Mouse (Mus musculus) embryonic facial prominence, embryonic 11.5 days (tissue): ENCODE measurements around the gene F5. TPM values are rescaled to one million over a fixed set of nuclear protein-coding genes. Genes with fewer than 3 reads are reported as not detected.
A peak's percentile ranks its signal among the peaks of the same experiment; 100 is the strongest.

ENCODE experiments used
- ATAC-seq: fragments of 200-750 bp; cut with Nextera tagmentation; replicated peaks from 2 replicates; pipeline ENCODE4 v1.8.0; 2017; ENCODE audit warnings: low read depth; ENCODE audit not compliant: insufficient number of reproducible peaks, low FRiP score, low TSS enrichment
- DNase-seq: peaks from one replicate; pipeline ENCODE4 v3.0.0-alpha.2; 2015; ENCODE audit warnings: low spot score
- H3K27ac ChIP-seq: fragments of 300-500 bp; sonication (generic); replicated peaks from 2 replicates; pipeline ENCODE4 v1.5.1; 2014; ENCODE audit warnings: mild to moderate bottlenecking, low read depth, low read length, control low read depth
- H3K27me3 ChIP-seq: fragments of 300-500 bp; sonication (generic); 2 replicates; pipeline ENCODE4 v1.6.1; 2014; ENCODE audit warnings: mild to moderate bottlenecking, low read length, moderate library complexity, mixed read lengths; ENCODE audit not compliant: control insufficient read depth, insufficient read depth
- H3K36me3 ChIP-seq: fragments of 300-500 bp; sonication (generic); replicated peaks from 2 replicates; pipeline ENCODE4 v1.6.1; 2014; ENCODE audit warnings: low read depth, mild to moderate bottlenecking, low read length, moderate library complexity, mixed read lengths; ENCODE audit not compliant: control insufficient read depth, insufficient read depth
- H3K4me1 ChIP-seq: fragments of 300-500 bp; sonication (generic); 2 replicates; pipeline ENCODE4 v1.6.1; 2014; ENCODE audit warnings: low read length, mixed read lengths; ENCODE audit not compliant: control insufficient read depth, insufficient read depth
- H3K4me2 ChIP-seq: fragments of 300-500 bp; sonication (generic); 2 replicates; pipeline ENCODE4 v1.6.1; 2014; ENCODE audit warnings: low read depth, mild to moderate bottlenecking, control low read depth, low read length, moderate library complexity
- H3K4me3 ChIP-seq: fragments of 300-500 bp; sonication (generic); 2 replicates; pipeline ENCODE4 v1.5.1; 2014; ENCODE audit warnings: low read depth, low read length, control low read depth
- H3K9ac ChIP-seq: fragments of 300-500 bp; sonication (generic); replicated peaks from 2 replicates; pipeline ENCODE4 v1.6.1; 2014; ENCODE audit warnings: mild to moderate bottlenecking, control low read depth, low read length
- H3K9me3 ChIP-seq: fragments of 300-500 bp; sonication (generic); replicated peaks from 2 replicates; pipeline ENCODE4 v1.6.1; 2016; ENCODE audit warnings: mild to moderate bottlenecking, low read length, inconsistent platforms, mixed read lengths; ENCODE audit not compliant: control insufficient read depth
- WGBS: fragments of 180-500 bp; shearing (Covaris S2); extraction: QIAGEN DNeasy Blood & Tissue Kit; methylation state at CpG from one replicate; pipeline ENCODE4 v1.1.7; 2014; 5-methylcytosine and 5-hydroxymethylcytosine counted together
- polyA plus RNA-seq: library from polyadenylated mRNA; unstranded; fragments of >200 nt; fragmentation: Nextera tagmentation; extraction: Ambion mirVana; gene quantifications from 2 replicates; pipeline ENCODE4 v1.2.1, GENCODE M21; 2014

Gene F5
- polyA plus RNA-seq, 1 experiment from 2014 or later = 0.67 TPM

GRCm38 (mm10) chr1:164136636-164137035 lies 15.0 kb upstream of the F5 start:
- Histone ChIP-seq H3K36me3 (no peaks in the 10 kb centered on the region), H3K9me3 (no peaks in the 10 kb centered on the region), H3K27me3 (no peaks in the 10 kb centered on the region), H3K4me3 (no peak overlapping the region), H3K4me2 (no peak overlapping the region), H3K27ac (no peak overlapping the region), H3K4me1 (no peaks in the 10 kb centered on the region), H3K9ac (no peak overlapping the region)
- DNase-seq (no peak), ATAC-seq (no peak)
- WGBS = 87% methylated on average over 6 of the region's 6 CpGs

- H3K9ac ChIP-seq = no peak overlapping the region
- H3K4me1 ChIP-seq = no peaks in the 10 kb centered on the region
- H3K27ac ChIP-seq = no peak overlapping the region
- no peak overlapping the region for H3K4me3 ChIP-seq
- peak; percentile 85 for DNase-seq
- no peaks in the 10 kb centered on the region for H3K36me3 ChIP-seq
- no peaks in the 10 kb centered on the region for H3K27me3 ChIP-seq
- WGBS = 9% methylated on average over 5 of the region's 5 CpGs
- ATAC-seq = peak; percentile 77
- no peak overlapping the region for H3K4me2 ChIP-seq
- no peaks in the 10 kb centered on the region for H3K9me3 ChIP-seq
These were observed 13.1 kb upstream of the F5 start for GRCm38 (mm10) chr1:164138365-164139130.

- Histone ChIP-seq H3K9me3 (no peaks in the 10 kb centered on the region), H3K27me3 (no peaks in the 10 kb centered on the region), H3K9ac (no peak overlapping the region), H3K4me3 (no peak overlapping the region), H3K4me2 (no peak overlapping the region), H3K4me1 (no peaks in the 10 kb centered on the region), H3K36me3 (no peaks in the 10 kb centered on the region), H3K27ac (no peak overlapping the region)
- no peak for DNase-seq
- 72% methylated on average over 4 of the region's 4 CpGs for whole genome bisulfite sequencing
- ATAC-seq = no peak
These were observed 12.2 kb upstream of the F5 start for GRCm38 (mm10) chr1:164139464-164139863.

- no peak overlapping the region for H3K4me3 ChIP-seq
- H3K9me3 ChIP-seq = no peaks in the 10 kb centered on the region
- H3K27me3 ChIP-seq = no peaks in the 10 kb centered on the region
- DNase-seq (no peak), ATAC-seq (no peak)
- H3K4me2 ChIP-seq = no peak overlapping the region
- H3K36me3 ChIP-seq = no peaks in the 10 kb centered on the region
- 93% methylated on average over 7 of the region's 7 CpGs for WGBS
- H3K27ac ChIP-seq = no peak overlapping the region
- H3K9ac ChIP-seq = no peak overlapping the region
- no peaks in the 10 kb centered on the region for H3K4me1 ChIP-seq
These were observed 2.6 kb upstream of the F5 start for GRCm38 (mm10) chr1:164149083-164149482.

GRCm38 (mm10) chr1:164152836-164153235 lies 1.2 kb downstream of the F5 start:
- Histone ChIP-seq H3K27me3 (no peaks in the 10 kb centered on the region), H3K9me3 (no peaks in the 10 kb centered on the region), H3K9ac (no peak overlapping the region), H3K4me2 (no peak overlapping the region), H3K4me3 (no peak overlapping the region), H3K4me1 (no peaks in the 10 kb centered on the region), H3K27ac (no peak overlapping the region), H3K36me3 (no peaks in the 10 kb centered on the region)
- DNase-seq (no peak), ATAC-seq (no peak)
- WGBS = 92% methylated on average over 5 of the region's 5 CpGs

- Histone ChIP-seq H3K27me3 (no peaks in the 10 kb centered on the region), H3K9ac (no peak overlapping the region), H3K9me3 (no peaks in the 10 kb centered on the region), H3K4me2 (no peak overlapping the region), H3K4me1 (no peaks in the 10 kb centered on the region), H3K27ac (no peak overlapping the region), H3K4me3 (no peak overlapping the region), H3K36me3 (no peaks in the 10 kb centered on the region)
- ATAC-seq = no peak
- 81% methylated on average over 3 of the region's 3 CpGs for WGBS
- DNase-seq = no peak
These were observed 3.3 kb downstream of the F5 start for GRCm38 (mm10) chr1:164154983-164155382.

- Histone ChIP-seq H3K27ac (no peak overlapping the region), H3K36me3 (no peaks in the 10 kb centered on the region), H3K4me1 (no peaks in the 10 kb centered on the region), H3K9me3 (no peaks in the 10 kb centered on the region), H3K27me3 (no peaks in the 10 kb centered on the region), H3K4me2 (no peak overlapping the region), H3K9ac (no peak overlapping the region), H3K4me3 (no peak overlapping the region)
- 59% methylated on average over 4 of the region's 4 CpGs for WGBS
- ATAC-seq = no peak
- no peak for DNase-seq
These were observed 6.9 kb downstream of the F5 start for GRCm38 (mm10) chr1:164158571-164158970.

- whole genome bisulfite sequencing = 92% methylated on average over 2 of the region's 2 CpGs
- no peak overlapping the region for H3K9ac ChIP-seq
These were observed 8.1 kb downstream of the F5 start for GRCm38 (mm10) chr1:164159781-164160180.

More at GRCm38 (mm10) chr1:164159781-164160180, 8.1 kb downstream of the F5 start:
- Histone ChIP-seq H3K27ac (no peak overlapping the region), H3K27me3 (no peaks in the 10 kb centered on the region), H3K4me2 (no peak overlapping the region), H3K4me1 (no peaks in the 10 kb centered on the region), H3K9me3 (no peaks in the 10 kb centered on the region), H3K36me3 (no peaks in the 10 kb centered on the region), H3K4me3 (no peak overlapping the region)
- DNase-seq = no peak
- ATAC-seq = no peak
